Mouse (Mus musculus) stomach, postnatal 0 days (tissue): ENCODE data around the gene Lipt2.

ENCODE experiments used
- CTCF ChIP-seq: IDR thresholded peaks from 2 replicates; pipeline ENCODE4 v1.5.1; 2016; ENCODE audit warnings: antibody characterized with exemption, low read depth, mild to moderate bottlenecking, moderate library complexity
- EP300 ChIP-seq: optimal IDR thresholded peaks from 2 replicates; pipeline ENCODE3; 2016; ENCODE audit warnings: antibody characterized with exemption

GRCm38 (mm10) chr7:100157669-100158068 is 1.4 kb upstream of the Lipt2 start:
- no peak for TF ChIP-seq CTCF
- TF ChIP-seq EP300 = no peak
